Mouse (Mus musculus) kidney, postnatal 0 days (tissue): ENCODE data around the gene Mlxipl. TPM values are rescaled to one million over a fixed set of nuclear protein-coding genes. Genes with fewer than 3 reads are reported as not detected.
A peak's percentile ranks its signal among the peaks of the same experiment; 100 is the strongest.

ENCODE experiments used
- ATAC-seq: fragments of 200-750 bp; cut with Nextera tagmentation; replicated peaks from 2 replicates; pipeline ENCODE4 v1.8.0; 2017; ENCODE audit warnings: low read depth, moderate number of reproducible peaks, moderate TSS enrichment, moderate library complexity; ENCODE audit not compliant: low FRiP score
- DNase-seq: peaks from one replicate; pipeline ENCODE4 v3.0.0-alpha.2; 2016; ENCODE audit warnings: low spot score
- H3K27ac ChIP-seq: fragments of 300-500 bp; sonication (generic); 2 replicates; pipeline ENCODE4 v1.5.1; 2014; ENCODE audit warnings: mild to moderate bottlenecking
- H3K27me3 ChIP-seq: fragments of 300-500 bp; sonication (generic); 2 replicates; pipeline ENCODE4 v1.6.1; 2014; ENCODE audit warnings: low read length, mixed read lengths; ENCODE audit not compliant: insufficient read depth
- H3K36me3 ChIP-seq: fragments of 300-500 bp; sonication (generic); 2 replicates; pipeline ENCODE4 v1.6.1; 2014; ENCODE audit warnings: low read length, mixed read lengths; ENCODE audit not compliant: insufficient read depth
- H3K4me1 ChIP-seq: fragments of 300-500 bp; sonication (generic); replicated peaks from 2 replicates; pipeline ENCODE4 v1.6.1; 2014; ENCODE audit warnings: antibody characterized with exemption, low read length, mixed read lengths; ENCODE audit not compliant: insufficient read depth
- H3K4me2 ChIP-seq: fragments of 300-500 bp; sonication (generic); 2 replicates; pipeline ENCODE4 v1.6.1; 2014; ENCODE audit warnings: mild to moderate bottlenecking, low read length, moderate library complexity, mixed read lengths
- H3K4me3 ChIP-seq: fragments of 300-500 bp; sonication (generic); replicated peaks from 2 replicates; pipeline ENCODE4 v1.5.1; 2014; ENCODE audit warnings: low read depth, low read length
- H3K9ac ChIP-seq: fragments of 300-500 bp; sonication (generic); 2 replicates; pipeline ENCODE4 v1.6.1; 2014; ENCODE audit warnings: low read depth, low read length
- H3K9me3 ChIP-seq: fragments of 300-500 bp; sonication (generic); replicated peaks from 2 replicates; pipeline ENCODE4 v1.6.1; 2016; ENCODE audit warnings: low read length, inconsistent platforms, mixed read lengths
- CTCF ChIP-seq: IDR thresholded peaks from 2 replicates; pipeline ENCODE4 v1.5.1; 2016; ENCODE audit warnings: antibody characterized with exemption, low read depth, mild to moderate bottlenecking, moderate library complexity
- WGBS: fragments of 180-500 bp; shearing (Covaris S2); extraction: QIAGEN DNeasy Blood & Tissue Kit; methylation state at CpG from one replicate; pipeline ENCODE4 v1.1.7; 2014; 5-methylcytosine and 5-hydroxymethylcytosine counted together
- polyA plus RNA-seq: library from polyadenylated mRNA; unstranded; fragments of >200 nt; fragmentation: Nextera tagmentation; extraction: Ambion mirVana; gene quantifications from 2 replicates; pipeline ENCODE4 v1.2.1, GENCODE M21; 2015

Gene Mlxipl
- polyA plus RNA-seq, 1 experiment from 2014 or later = 6.5 TPM

DNA sequence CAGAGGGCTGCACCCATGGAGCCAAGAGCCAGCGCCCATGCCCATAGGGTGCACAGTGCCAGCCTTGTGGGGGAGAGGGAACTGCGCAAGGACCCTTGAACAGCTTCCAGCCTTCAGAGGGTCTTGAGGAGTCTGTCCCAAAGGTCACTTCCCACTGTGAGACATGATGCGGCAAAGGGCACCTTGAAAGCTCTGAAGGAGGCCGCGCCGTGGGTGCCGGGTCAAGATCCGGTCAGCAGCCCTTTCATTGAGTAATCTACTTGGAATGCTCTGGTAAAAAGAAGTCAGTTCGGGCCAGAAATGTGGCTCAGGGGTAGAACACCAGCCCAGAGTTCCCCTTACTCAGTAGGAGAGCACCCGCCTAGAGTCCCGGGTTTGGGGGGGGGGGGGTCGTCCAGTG, 24.1 kb downstream of the Mlxipl start:
- no peak overlapping the region for H3K4me2 ChIP-seq
- TF ChIP-seq CTCF = no peak
- no peak overlapping the region for H3K27ac ChIP-seq
- ATAC-seq (no peak), DNase-seq (no peak)
- no peak overlapping the region for H3K4me3 ChIP-seq
- no peak overlapping the region for H3K9ac ChIP-seq
- no peaks in the 10 kb centered on the region for H3K4me1 ChIP-seq
- WGBS = 90% methylated on average over 12 of the region's 12 CpGs
- H3K9me3 ChIP-seq = no peaks in the 10 kb centered on the region
- H3K27me3 ChIP-seq = 0 out of 2 replicates have a peak, but pooled peaks cover 5% of the 10 kb centered on the region
- H3K36me3 ChIP-seq = no peaks in the 10 kb centered on the region

DNA sequence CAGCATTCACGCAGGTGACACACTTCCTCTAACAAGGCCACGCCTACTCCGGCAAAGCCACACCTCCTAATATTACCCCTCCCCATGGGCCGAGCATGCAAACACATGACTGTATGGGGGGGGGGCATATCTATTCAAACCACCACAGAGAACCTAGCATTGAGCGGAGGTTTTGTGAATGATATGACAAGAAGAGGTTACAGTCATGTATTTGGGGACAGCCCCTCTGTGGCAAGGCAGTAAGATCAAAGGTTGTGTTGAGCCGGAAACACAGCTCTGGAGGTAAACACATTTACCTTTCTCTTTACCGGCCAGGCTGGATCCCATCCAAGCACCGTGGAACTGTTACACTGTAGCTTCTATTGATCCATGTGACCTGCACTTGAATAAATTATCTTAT, 25.6 kb downstream of the Mlxipl start:
- TF ChIP-seq CTCF = no peak
- Histone ChIP-seq H3K27ac (no peak overlapping the region), H3K4me1 (no peaks in the 10 kb centered on the region), H3K27me3 (no peaks in the 10 kb centered on the region), H3K9ac (no peak overlapping the region), H3K9me3 (no peaks in the 10 kb centered on the region), H3K4me2 (no peak overlapping the region), H3K4me3 (no peak overlapping the region), H3K36me3 (no peaks in the 10 kb centered on the region)
- 83% methylated on average over 8 of the region's 8 CpGs for WGBS
- DNase-seq (no peak), ATAC-seq (no peak)

DNA sequence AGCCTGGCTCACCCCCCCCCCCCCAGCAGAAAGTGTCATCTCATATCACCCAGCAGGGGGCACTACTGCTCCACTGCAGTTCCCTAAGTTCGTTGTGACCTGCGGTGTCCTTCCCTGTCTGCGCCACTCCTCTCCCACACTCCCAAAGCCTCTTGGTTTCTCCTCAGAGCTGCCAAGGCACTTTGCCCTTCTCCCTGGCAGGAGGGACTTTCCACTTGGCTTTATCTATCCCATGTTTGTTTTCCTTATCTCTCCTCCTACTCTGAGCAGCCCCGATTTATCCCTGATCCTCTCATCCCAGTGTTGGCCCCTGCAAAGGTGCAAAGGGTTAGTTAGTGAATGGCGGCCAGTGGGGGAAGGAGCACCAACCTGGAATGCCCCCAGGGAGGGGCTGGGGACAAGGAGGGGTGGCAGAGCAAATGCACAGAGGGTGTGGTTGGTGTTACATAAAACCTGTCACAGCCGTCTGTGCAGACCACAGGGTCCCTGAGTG, 28.9 kb downstream of the Mlxipl start:
- H3K4me3 ChIP-seq = no peak overlapping the region
- TF ChIP-seq CTCF = peak; percentile 88
- 22% methylated on average over 6 of the region's 6 CpGs for WGBS
- H3K27ac ChIP-seq = no peak overlapping the region
- no peak overlapping the region for H3K9ac ChIP-seq
- DNase-seq (peak; percentile 86), ATAC-seq (0 out of 2 replicates have a peak, but pooled peaks have one; percentile 52)
- no peaks in the 10 kb centered on the region for H3K27me3 ChIP-seq
- no peak overlapping the region for H3K4me2 ChIP-seq
- H3K4me1 ChIP-seq = no peaks in the 10 kb centered on the region
- no peaks in the 10 kb centered on the region for H3K36me3 ChIP-seq
- no peaks in the 10 kb centered on the region for H3K9me3 ChIP-seq

DNA sequence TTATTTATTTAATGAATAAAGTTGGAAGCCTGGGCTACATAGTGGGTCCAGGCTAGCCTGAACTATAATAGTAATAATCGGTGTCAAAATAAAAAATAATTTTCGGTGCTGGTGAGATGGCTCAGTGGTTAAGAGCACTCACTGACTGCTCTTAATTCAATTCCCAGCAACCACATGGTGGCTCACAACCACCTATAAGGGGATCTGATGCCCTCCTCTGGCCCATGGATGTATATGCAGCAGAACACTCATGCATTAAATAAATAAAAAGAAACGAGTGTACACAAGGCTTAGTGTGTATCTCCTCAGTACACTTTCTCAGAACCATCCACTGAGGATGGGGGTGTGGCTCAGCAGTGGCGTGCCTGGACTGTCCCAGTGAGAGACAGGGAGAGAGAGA, 31.1 kb downstream of the Mlxipl start:
- ATAC-seq (no peak), DNase-seq (no peak)
- H3K27me3 ChIP-seq = no peaks in the 10 kb centered on the region
- H3K9me3 ChIP-seq = no peaks in the 10 kb centered on the region
- H3K9ac ChIP-seq = no peak overlapping the region
- 69% methylated on average over 4 of the region's 4 CpGs for WGBS
- no peaks in the 10 kb centered on the region for H3K4me1 ChIP-seq
- no peak overlapping the region for H3K4me2 ChIP-seq
- no peak overlapping the region for H3K27ac ChIP-seq
- H3K4me3 ChIP-seq = no peak overlapping the region
- H3K36me3 ChIP-seq = no peaks in the 10 kb centered on the region
- peak; percentile 52 for TF ChIP-seq CTCF

DNA sequence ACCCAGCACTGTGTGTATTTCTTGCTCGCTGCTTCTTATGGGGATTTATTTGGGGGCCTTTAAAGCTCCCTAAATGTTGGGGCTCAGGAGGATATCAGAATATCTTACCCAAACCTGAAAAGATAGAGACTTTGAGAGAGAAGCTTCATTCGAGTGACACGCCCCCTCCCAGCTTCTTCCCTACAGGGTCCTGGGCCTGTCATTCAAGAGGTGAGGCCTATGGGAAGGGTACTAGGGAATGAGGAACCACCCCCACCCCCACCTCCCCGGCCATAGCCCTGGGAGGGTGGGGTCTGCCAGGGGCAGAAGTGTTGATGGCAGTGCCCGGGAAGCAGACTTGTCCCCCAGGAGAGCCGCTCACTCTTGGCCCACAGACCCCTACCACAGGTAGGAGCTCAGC, 36.4 kb downstream of the Mlxipl start:
- 71% methylated on average over 6 of the region's 6 CpGs for WGBS
- no peak for TF ChIP-seq CTCF
- Histone ChIP-seq H3K36me3 (no peaks in the 10 kb centered on the region), H3K4me1 (no peaks in the 10 kb centered on the region), H3K4me2 (no peak overlapping the region), H3K4me3 (no peak overlapping the region), H3K9me3 (no peaks in the 10 kb centered on the region), H3K27ac (no peak overlapping the region), H3K27me3 (no peaks in the 10 kb centered on the region), H3K9ac (no peak overlapping the region)
- ATAC-seq (no peak), DNase-seq (no peak)

- Histone ChIP-seq H3K27ac (no peak overlapping the region), H3K9me3 (no peaks in the 10 kb centered on the region), H3K36me3 (no peaks in the 10 kb centered on the region), H3K4me1 (no peaks in the 10 kb centered on the region), H3K4me2 (no peak overlapping the region), H3K4me3 (no peak overlapping the region), H3K27me3 (no peaks in the 10 kb centered on the region; the same call in 1 of the 2 replicates), H3K9ac (no peak overlapping the region)
- ATAC-seq = no peak
- DNase-seq = no peak
- 84% methylated on average over 6 of the region's 6 CpGs for WGBS
- TF ChIP-seq CTCF = no peak
Measured at GRCm38 (mm10) chr5:135127669-135128068, 38.0 kb downstream of the Mlxipl start.

DNA sequence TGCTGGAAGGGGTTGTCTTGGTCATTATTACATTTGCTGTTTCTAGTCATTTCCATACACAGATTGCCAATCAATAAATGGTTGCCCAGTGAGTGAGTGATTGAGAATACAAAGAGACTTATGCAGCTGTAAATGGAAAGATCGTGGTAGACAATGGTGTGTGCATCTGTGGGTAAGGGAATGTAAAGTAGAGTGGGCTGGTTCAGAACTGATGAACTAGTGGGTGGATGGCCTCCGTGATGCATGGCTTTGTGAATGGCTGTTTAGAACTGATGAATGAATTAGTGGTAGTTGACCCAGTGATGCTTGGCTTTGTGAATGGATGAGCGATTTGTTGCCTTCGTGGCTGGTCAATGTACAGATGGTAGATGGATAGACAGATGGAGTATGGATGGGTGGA, 40.1 kb downstream of the Mlxipl start:
- Histone ChIP-seq H3K9me3 (no peaks in the 10 kb centered on the region), H3K27me3 (peaks cover 4% of the 10 kb centered on the region), H3K27ac (no peak overlapping the region), H3K9ac (no peak overlapping the region), H3K4me1 (no peaks in the 10 kb centered on the region), H3K4me2 (no peak overlapping the region), H3K4me3 (no peak overlapping the region), H3K36me3 (no peaks in the 10 kb centered on the region)
- DNase-seq (no peak), ATAC-seq (no peak)
- 87% methylated on average over 4 of the region's 4 CpGs for WGBS
- no peak for TF ChIP-seq CTCF
